Mouse (Mus musculus): ENCODE data around the gene 2310011J03Rik.

DNA sequence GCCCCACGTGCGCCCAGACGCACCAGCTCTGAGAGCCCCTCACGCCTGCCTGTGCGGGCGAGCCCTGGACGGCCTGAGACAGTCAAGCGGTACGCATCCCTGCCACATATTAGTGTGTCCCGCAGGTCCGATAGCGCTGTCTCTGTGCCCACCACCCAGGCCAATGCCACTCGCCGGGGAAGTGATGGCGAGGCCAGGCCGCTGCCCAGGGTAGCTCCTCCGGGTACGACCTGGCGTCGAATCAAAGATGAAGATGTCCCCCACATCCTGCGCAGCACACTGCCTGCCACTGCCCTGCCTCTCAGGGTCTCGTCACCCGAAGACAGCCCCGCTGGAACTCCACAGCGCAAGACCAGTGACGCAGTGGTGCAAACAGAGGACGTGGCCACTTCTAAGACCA is 5.0 kb downstream of the 2310011J03Rik start:
- TF ChIP-seq POLR2A (IDR thresholded peaks at IDR 0.05; ENCODE audit: borderline replicate concordance, extremely low read depth, low read depth, low read length) (no peak), CTCF (IDR thresholded peaks at IDR 0.05; ENCODE audit: insufficient read depth, low read length) (no peak)

Data from lung, adult 2 months (tissue).